In genomic region chr19:56457569-56457968, GRCm38 (mm10) we compare ENCODE assay signal across 1 mouse cellular context.
A peak's percentile ranks its signal among the peaks of the same experiment; 100 is the strongest.
TF ChIP-seq lines count a peak whose summit lies in the region.

No protein-coding gene starts in this region.

TF ChIP-seq in MEL, 35 proteins besides CTCF, POLR2A, EP300 and RAD21 (continued from another document):
- TF ChIP-seq MYB (IDR thresholded peaks at IDR 0.05; ENCODE audit: low read depth, low read length) (0 out of 2 replicates have a peak, but pooled peaks have one; percentile 28), USF1 (IDR thresholded peaks at IDR 0.05; ENCODE audit: low read depth, low read length) (peak; percentile 32; the same call in 1 of the 2 replicates), CHD1 (IDR thresholded peaks at IDR 0.05; ENCODE audit: low read depth, low read length) (peak; percentile 86; the same call in 1 of the 2 replicates), KAT2A (conservative IDR thresholded peaks at IDR 0.05; ENCODE audit: low read depth, low read length) (no peak), ELF1 (IDR thresholded peaks at IDR 0.05; ENCODE audit: low read depth, low read length) (peak; percentile 63; the same call in 1 of the 2 replicates), HCFC1 (IDR thresholded peaks at IDR 0.05; ENCODE audit: low read depth, low read length) (peak; percentile 37; the same call in 1 of the 2 replicates), ZC3H11A (IDR thresholded peaks at IDR 0.05; ENCODE audit: low read depth, low read length) (no peak), SIN3A (IDR thresholded peaks at IDR 0.05; ENCODE audit: low read length) (peak; percentile 51), BHLHE40 (IDR thresholded peaks at IDR 0.05; ENCODE audit: borderline replicate concordance, low read depth, low read length) (0 out of 2 replicates have a peak, but pooled peaks have one; percentile 5), ETS1 (IDR thresholded peaks at IDR 0.05; ENCODE audit: low read depth, low read length) (peak; percentile 70; the same call in 1 of the 2 replicates), NELFE (IDR thresholded peaks at IDR 0.05; ENCODE audit: low read depth, low read length) (peak; percentile 43; the same call in 1 of the 2 replicates)
